In the genomic region with DNA sequence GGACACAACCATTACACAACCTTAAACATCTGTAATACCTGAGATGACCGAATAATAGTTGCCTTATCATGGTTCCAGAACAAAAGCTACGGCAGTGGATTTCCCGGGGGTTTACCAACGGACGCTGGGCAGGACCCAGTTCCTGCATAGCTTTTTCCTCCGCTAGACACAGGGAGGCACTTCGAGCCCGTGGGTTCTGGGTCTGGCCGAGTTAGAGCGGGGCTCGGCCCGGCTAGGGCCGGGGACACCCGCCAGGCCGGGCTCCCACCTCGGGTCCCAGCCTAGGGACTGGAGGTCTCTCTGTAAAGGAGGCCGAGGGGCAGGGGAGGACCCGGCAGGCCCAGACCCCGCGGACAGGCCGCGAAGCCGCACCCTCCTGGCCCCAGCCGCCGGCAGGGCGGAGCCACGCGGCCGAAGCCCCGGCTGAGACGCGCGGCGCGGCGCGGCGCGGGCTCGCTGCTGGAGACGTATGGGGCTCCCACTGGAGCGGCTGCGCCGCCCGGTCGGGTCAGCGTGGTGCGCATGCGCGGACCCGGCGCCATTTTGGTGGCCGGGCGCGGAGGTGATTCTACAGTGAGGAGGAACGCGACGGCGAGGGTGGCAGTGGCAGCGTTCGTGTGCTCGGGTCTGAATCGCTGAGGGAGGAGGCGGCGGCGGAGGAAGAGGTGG, we compare ENCODE assay signal across 8 mouse cellular contexts. TPM values are rescaled to one million over a fixed set of nuclear protein-coding genes. Genes with fewer than 3 reads are reported as not detected.
DNase-seq lines count a peak whose midpoint lies in the region; ATAC-seq and TF ChIP-seq lines count a peak whose summit lies in the region.

A gene (minus strand): TSS at position 434 of the 669 bp plus-strand sequence.
A gene (plus strand): TSS at position 483 of the 669 bp plus-strand sequence.

- peak within 1 kb of the TSS; percentile 76 for H3K4me2 ChIP-seq in lung, postnatal 0 days (replicated peaks; ENCODE audit: low read depth, low read length)

- WGBS in hindbrain, embryonic 10.5 days, result under 1% methylated on average over 66 of the region's 66 CpGs
- WGBS in lung, postnatal 0 days, result under 1% methylated on average over 53 of the region's 66 CpGs

- DNase-seq in MEL-GATA-1-ER (ENCODE audit: extremely low read depth, low read depth), result peak; percentile 62
- peak; percentile 93 for DNase-seq in cerebellum, adult 8-10 months
- DNase-seq in hindbrain, embryonic 10.5 days (ENCODE audit: low spot score), result peak; percentile 95
- peak; percentile 94 for DNase-seq in layer of hippocampus, adult 9-11 months
- peak; percentile 97 for DNase-seq in lung, postnatal 0 days (ENCODE audit: low spot score)
- peak; percentile 93 for DNase-seq in ovary, postnatal 14 days (ENCODE audit: low spot score)
- DNase-seq in thymus, postnatal 14 days, result peak; percentile 96

- TF ChIP-seq EP300 in lung, postnatal 0 days (IDR thresholded peaks at IDR 0.05), result no peak

- H3K4me3 ChIP-seq in hindbrain, embryonic 10.5 days, result peak within 1 kb of the TSS; percentile 96
- H3K4me3 ChIP-seq in lung, postnatal 0 days (ENCODE audit: low read depth, low read length), result peak within 1 kb of the TSS; percentile 93

- H3K27me3 ChIP-seq in hindbrain, embryonic 10.5 days (ENCODE audit: insufficient read depth, poor library complexity, severe bottlenecking), result no peaks in the 10 kb centered on the region
- H3K27me3 ChIP-seq in lung, postnatal 0 days (replicated peaks; ENCODE audit: insufficient read depth, low read length), result no peaks in the 10 kb centered on the region

- peak within 1 kb of the TSS; percentile 99 for H3K27ac ChIP-seq in hindbrain, embryonic 10.5 days
- peak within 1 kb of the TSS; percentile 99 for H3K27ac ChIP-seq in lung, postnatal 0 days (ENCODE audit: low read length)

- H3K9me3 ChIP-seq in hindbrain, embryonic 10.5 days, result no peaks in the 10 kb centered on the region
- H3K9me3 ChIP-seq in lung, postnatal 0 days (ENCODE audit: low read length), result no peaks in the 10 kb centered on the region

- peaks cover 18% of the 10 kb centered on the region; the same call in 1 of the 2 replicates for H3K36me3 ChIP-seq in hindbrain, embryonic 10.5 days
- no peaks in the 10 kb centered on the region for H3K36me3 ChIP-seq in lung, postnatal 0 days (ENCODE audit: insufficient read depth, low read length)

- H3K4me1 ChIP-seq in hindbrain, embryonic 10.5 days (replicated peaks), result peaks cover 18% of the 10 kb centered on the region
- H3K4me1 ChIP-seq in lung, postnatal 0 days (ENCODE audit: insufficient read depth, low read depth, low read length), result peaks cover 3% of the 10 kb centered on the region; the same call in 1 of the 2 replicates

- peak within 1 kb of the TSS; percentile 89 for H3K9ac ChIP-seq in lung, postnatal 0 days (replicated peaks; ENCODE audit: low read depth)

- TF ChIP-seq CTCF in lung, postnatal 0 days (IDR thresholded peaks at IDR 0.05), result no peak; the same call in 1 of the 2 replicates

- ATAC-seq in frontal cortex, adult (ENCODE audit: low TSS enrichment), result peak; percentile 89
- ATAC-seq in lung, postnatal 0 days, result peak; percentile 98

RNA-seq across cellular contexts. Expression of the first gene that starts in this region (rescaled TPM):
- 74.4 and 106 TPM in 2 replicates for polyA plus RNA-seq in hindbrain, embryonic 10.5 days (2016; fragmentation: Nextera tagmentation; extraction: Ambion mirVana)
- 249 and 251 TPM in 2 replicates for polyA plus RNA-seq in lung, postnatal 0 days (2015; fragmentation: Nextera tagmentation; extraction: Ambion mirVana)

RNA-seq across cellular contexts. Expression of the second gene that starts in this region (rescaled TPM):
- 182 and 190 TPM in 2 replicates for polyA plus RNA-seq in hindbrain, embryonic 10.5 days (2016; fragmentation: Nextera tagmentation; extraction: Ambion mirVana)
- polyA plus RNA-seq in lung, postnatal 0 days (2015; fragmentation: Nextera tagmentation; extraction: Ambion mirVana), result 99.8 and 102 TPM in 2 replicates

Comparison
In these comparisons a context has a peak if more than half of its experiments do, and no peak if none do; other contexts are left out.
1. Peak in every context shown above with its lines: DNase-seq, ATAC-seq, H3K4me3 ChIP-seq and H3K27ac ChIP-seq.